Mouse (Mus musculus): ENCODE measurements around the gene Gm28308. TPM values are rescaled to one million over a fixed set of nuclear protein-coding genes. Genes with fewer than 3 reads are reported as not detected.

The Gm28308 gene
- polyA plus RNA-seq, 1 experiment from 2014 or later = not detected

- 1% methylated on average over 21 of the region's 36 CpGs for WGBS
- Histone ChIP-seq H3K9me3 (ENCODE audit: control insufficient read depth, low read length) (no peaks in the 10 kb centered on the region), H3K4me3 (ENCODE audit: low read depth, low read length) (peak within 1 kb of the TSS; percentile 65), H3K36me3 (ENCODE audit: control insufficient read depth, insufficient read depth, low read length) (no peaks in the 10 kb centered on the region), H3K27ac (ENCODE audit: low read depth, low read length) (peak within 1 kb of the TSS; percentile 94), H3K27me3 (ENCODE audit: control insufficient read depth, insufficient read depth, low read length) (peaks cover 43% of the 10 kb centered on the region), H3K4me1 (ENCODE audit: control insufficient read depth, insufficient read depth, low read length) (peaks cover 2% of the 10 kb centered on the region; the same call in 1 of the 2 replicates), H3K4me2 (ENCODE audit: low read depth) (peak within 1 kb of the TSS; percentile 86), H3K9ac (ENCODE audit: low read length) (peak within 1 kb of the TSS; percentile 94)
- DNase-seq (ENCODE audit: low spot score) (no peak), ATAC-seq (ENCODE audit: insufficient read depth, low FRiP score, low TSS enrichment) (peak; percentile 33)
Measured at GRCm38 (mm10) chr6:52230516-52231165, 17.5 kb upstream of the Gm28308 start, which contains the start of gene Hoxa9. Gene Hoxa9, minus strand, starts transcription at chr6:52231089.

GRCm38 (mm10) chr6:52229558-52230416 lies 16.6 kb upstream of the Gm28308 start:
- Histone ChIP-seq H3K27me3 (ENCODE audit: control insufficient read depth, insufficient read depth, low read length) (peaks cover 41% of the 10 kb centered on the region), H3K36me3 (ENCODE audit: control insufficient read depth, insufficient read depth, low read length) (no peaks in the 10 kb centered on the region), H3K4me3 (ENCODE audit: low read depth, low read length) (peak overlapping the region; percentile 59), H3K4me1 (ENCODE audit: control insufficient read depth, insufficient read depth, low read length) (peaks cover 2% of the 10 kb centered on the region; the same call in 1 of the 2 replicates), H3K27ac (ENCODE audit: low read depth, low read length) (peak overlapping the region; percentile 94), H3K9ac (ENCODE audit: low read length) (peak overlapping the region; percentile 94), H3K9me3 (ENCODE audit: control insufficient read depth, low read length) (no peaks in the 10 kb centered on the region), H3K4me2 (ENCODE audit: low read depth) (peak overlapping the region; percentile 86)
- ATAC-seq (ENCODE audit: insufficient read depth, low FRiP score, low TSS enrichment) = no peak
- DNase-seq (ENCODE audit: low spot score) = no peak
- whole genome bisulfite sequencing = under 1% methylated on average over 44 of the region's 44 CpGs

GRCm38 (mm10) chr6:52228475-52229465 lies 15.6 kb upstream of the Gm28308 start:
- H3K9ac ChIP-seq (ENCODE audit: low read length) = peak overlapping the region; percentile 94
- ATAC-seq (ENCODE audit: insufficient read depth, low FRiP score, low TSS enrichment) (no peak), DNase-seq (ENCODE audit: low spot score) (peak; percentile 73)
- under 1% methylated on average over 38 of the region's 38 CpGs for WGBS
- no peaks in the 10 kb centered on the region for H3K9me3 ChIP-seq (ENCODE audit: control insufficient read depth, low read length)
- H3K4me3 ChIP-seq (ENCODE audit: low read depth, low read length) = peak overlapping the region; percentile 59
- H3K27me3 ChIP-seq (ENCODE audit: control insufficient read depth, insufficient read depth, low read length) = peaks cover 33% of the 10 kb centered on the region
- peak overlapping the region; percentile 86 for H3K4me2 ChIP-seq (ENCODE audit: low read depth)
- peak overlapping the region; percentile 94 for H3K27ac ChIP-seq (ENCODE audit: low read depth, low read length)
- H3K36me3 ChIP-seq (ENCODE audit: control insufficient read depth, insufficient read depth, low read length) = no peaks in the 10 kb centered on the region
- H3K4me1 ChIP-seq (ENCODE audit: control insufficient read depth, insufficient read depth, low read length) = peaks cover 2% of the 10 kb centered on the region; the same call in 1 of the 2 replicates

DNA sequence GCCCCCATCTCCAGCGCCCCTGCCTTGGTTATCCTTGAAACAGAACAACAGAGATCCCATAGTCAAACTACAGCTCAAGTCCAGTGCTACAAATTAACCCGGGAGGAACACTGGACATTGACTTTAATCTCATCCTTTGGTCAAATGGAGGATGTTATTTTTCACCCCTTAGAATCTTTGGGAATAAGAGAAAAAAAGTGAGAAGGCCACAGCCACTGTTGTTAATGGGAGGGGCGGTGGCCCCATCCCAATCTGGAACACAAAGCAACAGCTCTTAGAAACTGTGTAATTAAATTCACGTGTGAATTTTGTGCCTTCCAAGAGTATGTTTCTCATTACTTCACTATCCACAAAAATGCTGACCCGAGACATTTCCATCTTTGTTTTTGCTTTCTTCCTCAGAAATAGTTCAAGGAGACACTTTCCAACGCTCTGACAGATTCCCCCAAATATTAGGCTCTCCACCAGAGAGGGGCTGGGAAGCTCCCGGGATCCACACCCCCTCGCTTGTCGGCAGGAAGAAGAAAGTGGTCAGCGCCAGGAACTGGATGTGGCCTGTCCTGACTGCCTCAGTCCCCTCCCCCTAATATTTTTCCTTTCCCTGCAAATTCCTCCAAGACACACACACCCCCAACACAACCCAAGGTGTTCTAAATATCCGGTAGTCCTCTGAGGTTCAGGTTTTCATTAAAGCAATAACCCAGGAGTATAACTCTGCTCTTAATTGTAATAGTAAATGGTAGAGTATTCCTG lies 14.5 kb upstream of the Gm28308 start:
- Histone ChIP-seq H3K36me3 (ENCODE audit: control insufficient read depth, insufficient read depth, low read length) (no peaks in the 10 kb centered on the region), H3K27me3 (ENCODE audit: control insufficient read depth, insufficient read depth, low read length) (peaks cover 24% of the 10 kb centered on the region), H3K9me3 (ENCODE audit: control insufficient read depth, low read length) (no peaks in the 10 kb centered on the region), H3K9ac (ENCODE audit: low read length) (peak overlapping the region; percentile 99), H3K4me3 (ENCODE audit: low read depth, low read length) (peak overlapping the region; percentile 87), H3K27ac (ENCODE audit: low read depth, low read length) (peak overlapping the region; percentile 100), H3K4me2 (ENCODE audit: low read depth) (peak overlapping the region; percentile 99), H3K4me1 (ENCODE audit: control insufficient read depth, insufficient read depth, low read length) (peaks cover 2% of the 10 kb centered on the region; the same call in 1 of the 2 replicates)
- 2% methylated on average over 11 of the region's 11 CpGs for WGBS
- ATAC-seq (ENCODE audit: insufficient read depth, low FRiP score, low TSS enrichment) (no peak), DNase-seq (ENCODE audit: low spot score) (no peak)

DNA sequence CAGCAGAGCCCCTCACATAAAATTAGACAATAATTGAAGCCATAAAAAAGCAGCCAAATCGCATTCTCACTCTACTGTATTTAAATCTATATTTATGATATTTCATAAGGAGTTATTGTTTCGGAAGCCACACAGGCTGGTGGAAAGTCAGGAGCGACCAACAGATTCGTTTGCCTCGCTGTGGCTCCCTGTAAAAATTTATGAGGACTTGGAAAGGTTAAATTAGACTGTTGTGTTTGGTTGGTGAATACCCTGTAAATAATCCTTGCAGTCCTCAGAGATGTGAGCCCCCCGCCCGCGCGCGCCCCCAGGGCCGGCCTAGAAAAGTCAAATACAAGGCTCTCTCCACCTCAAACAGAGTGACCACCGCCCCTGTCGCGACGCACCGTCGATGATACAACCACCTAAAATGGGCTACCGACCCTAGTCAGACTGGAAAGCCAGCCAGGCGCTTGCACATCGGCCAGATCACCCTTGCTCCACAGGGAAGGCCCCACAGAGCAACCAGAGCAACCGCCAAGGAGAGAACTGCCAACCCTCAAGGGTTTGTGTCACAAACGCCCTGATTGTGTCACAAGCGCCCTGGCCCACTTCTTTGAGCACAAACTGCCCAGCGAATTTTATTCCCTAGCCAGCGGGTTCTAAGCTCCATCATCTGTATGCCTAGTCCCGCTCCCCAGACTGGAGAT lies 13.6 kb upstream of the Gm28308 start:
- Histone ChIP-seq H3K4me1 (ENCODE audit: control insufficient read depth, insufficient read depth, low read length) (peaks cover 6% of the 10 kb centered on the region), H3K27me3 (ENCODE audit: control insufficient read depth, insufficient read depth, low read length) (peaks cover 21% of the 10 kb centered on the region; the same call in 1 of the 2 replicates), H3K36me3 (ENCODE audit: control insufficient read depth, insufficient read depth, low read length) (no peaks in the 10 kb centered on the region), H3K4me3 (ENCODE audit: low read depth, low read length) (peak overlapping the region; percentile 87), H3K9ac (ENCODE audit: low read length) (peak overlapping the region; percentile 99), H3K27ac (ENCODE audit: low read depth, low read length) (peak overlapping the region; percentile 100), H3K4me2 (ENCODE audit: low read depth) (peak overlapping the region; percentile 99), H3K9me3 (ENCODE audit: control insufficient read depth, low read length) (no peaks in the 10 kb centered on the region)
- 2% methylated on average over 26 of the region's 26 CpGs for WGBS
- ATAC-seq (ENCODE audit: insufficient read depth, low FRiP score, low TSS enrichment) (no peak), DNase-seq (ENCODE audit: low spot score) (no peak)

GRCm38 (mm10) chr6:52225612-52226568 lies 12.8 kb upstream of the Gm28308 start:
- ATAC-seq (ENCODE audit: insufficient read depth, low FRiP score, low TSS enrichment) (peak; percentile 29; the same call in 1 of the 2 replicates), DNase-seq (ENCODE audit: low spot score) (peak; percentile 67)
- 1% methylated on average over 69 of the region's 69 CpGs for WGBS
- Histone ChIP-seq H3K4me1 (ENCODE audit: control insufficient read depth, insufficient read depth, low read length) (peaks cover 6% of the 10 kb centered on the region), H3K9ac (ENCODE audit: low read length) (peak overlapping the region; percentile 99), H3K27me3 (ENCODE audit: control insufficient read depth, insufficient read depth, low read length) (peaks cover 21% of the 10 kb centered on the region; the same call in 1 of the 2 replicates), H3K36me3 (ENCODE audit: control insufficient read depth, insufficient read depth, low read length) (no peaks in the 10 kb centered on the region), H3K9me3 (ENCODE audit: control insufficient read depth, low read length) (no peaks in the 10 kb centered on the region), H3K4me2 (ENCODE audit: low read depth) (peak overlapping the region; percentile 99), H3K4me3 (ENCODE audit: low read depth, low read length) (peak overlapping the region; percentile 87), H3K27ac (ENCODE audit: low read depth, low read length) (peak overlapping the region; percentile 100)

Measured in neural tube, embryonic 11.5 days (tissue).